Mouse (Mus musculus) embryonic facial prominence, embryonic 15.5 days (tissue): ENCODE data around the gene P4ha1. TPM values are rescaled to one million over a fixed set of nuclear protein-coding genes. Genes with fewer than 3 reads are reported as not detected.

Experiments used
- ATAC-seq: fragments of 200-750 bp; cut with Nextera tagmentation; 2 replicates; pipeline ENCODE4 v1.8.0; 2017; ENCODE audit warnings: low read depth, moderate TSS enrichment; ENCODE audit not compliant: insufficient number of reproducible peaks, low FRiP score, low TSS enrichment
- H3K27ac ChIP-seq: fragments of 300-500 bp; sonication (generic); replicated peaks from 2 replicates; pipeline ENCODE4 v1.5.1; 2015; ENCODE audit warnings: mild to moderate bottlenecking, inconsistent platforms
- H3K27me3 ChIP-seq: fragments of 300-500 bp; sonication (generic); 2 replicates; pipeline ENCODE4 v1.6.1; 2015; ENCODE audit warnings: inconsistent platforms
- H3K36me3 ChIP-seq: fragments of 300-500 bp; sonication (generic); 2 replicates; pipeline ENCODE4 v1.6.1; 2015; ENCODE audit warnings: mild to moderate bottlenecking, inconsistent platforms
- H3K4me1 ChIP-seq: fragments of 300-500 bp; sonication (generic); 2 replicates; pipeline ENCODE4 v1.6.1; 2015; ENCODE audit warnings: inconsistent platforms
- H3K4me2 ChIP-seq: fragments of 300-500 bp; sonication (generic); replicated peaks from 2 replicates; pipeline ENCODE4 v1.6.1; 2015; ENCODE audit warnings: mild to moderate bottlenecking, inconsistent platforms
- H3K4me3 ChIP-seq: fragments of 300-500 bp; sonication (generic); replicated peaks from 2 replicates; pipeline ENCODE4 v1.5.1; 2015; ENCODE audit warnings: mild to moderate bottlenecking, inconsistent platforms
- H3K9ac ChIP-seq: fragments of 300-500 bp; sonication (generic); 2 replicates; pipeline ENCODE4 v1.6.1; 2015; ENCODE audit warnings: inconsistent platforms
- H3K9me3 ChIP-seq: fragments of 300-500 bp; sonication (generic); replicated peaks from 2 replicates; pipeline ENCODE4 v1.6.1; 2016; ENCODE audit warnings: inconsistent platforms
- WGBS: fragments of 180-500 bp; shearing (Covaris S2); methylation state at CpG from one replicate; pipeline ENCODE4 v1.1.7; 2015; 5-methylcytosine and 5-hydroxymethylcytosine counted together
- polyA plus RNA-seq: library from polyadenylated mRNA; unstranded; fragments of >200 nt; fragmentation: Nextera tagmentation; extraction: Ambion mirVana; gene quantifications from 2 replicates; pipeline ENCODE4 v1.2.1, GENCODE M21; 2015

P4ha1 gene
- polyA plus RNA-seq, 1 experiment from 2014 or later = 123 TPM

- no peaks in the 10 kb centered on the region for H3K4me1 ChIP-seq
- no peak for ATAC-seq
- H3K9ac ChIP-seq = no peak overlapping the region
- no peaks in the 10 kb centered on the region for H3K27me3 ChIP-seq
- WGBS = 48% methylated on average over 1 of the region's 1 CpGs
- H3K9me3 ChIP-seq = no peaks in the 10 kb centered on the region
- H3K27ac ChIP-seq = no peak overlapping the region
- no peak overlapping the region for H3K4me2 ChIP-seq
- peaks cover 66% of the 10 kb centered on the region for H3K36me3 ChIP-seq
- no peak overlapping the region for H3K4me3 ChIP-seq
Measured at GRCm38 (mm10) chr10:59353065-59353464, 30.0 kb downstream of the P4ha1 start.

GRCm38 (mm10) chr10:59354120-59354519 is 31.0 kb downstream of the P4ha1 start:
- ATAC-seq = no peak

GRCm38 (mm10) chr10:59355020-59355419 is 31.9 kb downstream of the P4ha1 start:
- Histone ChIP-seq H3K4me3 (no peak overlapping the region), H3K4me1 (no peaks in the 10 kb centered on the region), H3K27me3 (no peaks in the 10 kb centered on the region), H3K36me3 (peaks cover 57% of the 10 kb centered on the region), H3K9ac (no peak overlapping the region), H3K27ac (no peak overlapping the region), H3K4me2 (no peak overlapping the region), H3K9me3 (no peaks in the 10 kb centered on the region)
- WGBS = 91% methylated on average over 8 of the region's 8 CpGs
- no peak for ATAC-seq

More at GRCm38 (mm10) chr10:59354120-59354519, 31.0 kb downstream of the P4ha1 start:
- no peak overlapping the region for H3K4me2 ChIP-seq
- H3K36me3 ChIP-seq = peaks cover 56% of the 10 kb centered on the region
- WGBS = 89% methylated on average over 12 of the region's 12 CpGs
- H3K4me1 ChIP-seq = no peaks in the 10 kb centered on the region
- H3K4me3 ChIP-seq = no peak overlapping the region
- H3K9ac ChIP-seq = no peak overlapping the region
- H3K27ac ChIP-seq = no peak overlapping the region
- no peaks in the 10 kb centered on the region for H3K9me3 ChIP-seq
- no peaks in the 10 kb centered on the region for H3K27me3 ChIP-seq

- no peaks in the 10 kb centered on the region for H3K27me3 ChIP-seq
- H3K36me3 ChIP-seq = peaks cover 57% of the 10 kb centered on the region
- ATAC-seq = no peak
- no peak overlapping the region for H3K9ac ChIP-seq
- H3K4me2 ChIP-seq = no peak overlapping the region
- WGBS = 88% methylated on average over 4 of the region's 4 CpGs
- no peaks in the 10 kb centered on the region for H3K4me1 ChIP-seq
- H3K9me3 ChIP-seq = no peaks in the 10 kb centered on the region
- no peak overlapping the region for H3K27ac ChIP-seq
- no peak overlapping the region for H3K4me3 ChIP-seq
Measured at GRCm38 (mm10) chr10:59358744-59359143, 35.6 kb downstream of the P4ha1 start.

- no peaks in the 10 kb centered on the region for H3K27me3 ChIP-seq
- no peaks in the 10 kb centered on the region for H3K4me1 ChIP-seq
- no peaks in the 10 kb centered on the region for H3K9me3 ChIP-seq
- peaks cover 75% of the 10 kb centered on the region for H3K36me3 ChIP-seq
- H3K27ac ChIP-seq = no peak overlapping the region
- H3K4me2 ChIP-seq = no peak overlapping the region
- 86% methylated on average over 2 of the region's 2 CpGs for WGBS
- no peak overlapping the region for H3K4me3 ChIP-seq
- H3K9ac ChIP-seq = no peak overlapping the region
- no peak for ATAC-seq
Measured at GRCm38 (mm10) chr10:59363208-59363607, 40.1 kb downstream of the P4ha1 start.

- Histone ChIP-seq H3K36me3 (peaks cover 85% of the 10 kb centered on the region), H3K4me3 (no peak overlapping the region), H3K4me1 (no peaks in the 10 kb centered on the region), H3K27me3 (no peaks in the 10 kb centered on the region), H3K4me2 (no peak overlapping the region), H3K27ac (no peak overlapping the region), H3K9ac (no peak overlapping the region), H3K9me3 (no peaks in the 10 kb centered on the region)
- 92% methylated on average over 3 of the region's 3 CpGs for WGBS
- no peak for ATAC-seq
Measured at GRCm38 (mm10) chr10:59364551-59364950, 41.5 kb downstream of the P4ha1 start.

- ATAC-seq = no peak
- Histone ChIP-seq H3K4me2 (no peak overlapping the region), H3K27ac (no peak overlapping the region), H3K4me3 (no peak overlapping the region), H3K27me3 (no peaks in the 10 kb centered on the region), H3K9ac (no peak overlapping the region), H3K36me3 (peaks cover 90% of the 10 kb centered on the region), H3K9me3 (no peaks in the 10 kb centered on the region), H3K4me1 (no peaks in the 10 kb centered on the region)
- 84% methylated on average over 5 of the region's 5 CpGs for WGBS
Measured at GRCm38 (mm10) chr10:59365804-59366589, 42.9 kb downstream of the P4ha1 start.

GRCm38 (mm10) chr10:59366746-59367145 is 43.6 kb downstream of the P4ha1 start:
- Histone ChIP-seq H3K27ac (no peak overlapping the region), H3K27me3 (no peaks in the 10 kb centered on the region), H3K9ac (no peak overlapping the region), H3K9me3 (no peaks in the 10 kb centered on the region), H3K36me3 (peaks cover 93% of the 10 kb centered on the region), H3K4me1 (no peaks in the 10 kb centered on the region), H3K4me2 (no peak overlapping the region), H3K4me3 (no peak overlapping the region)
- 96% methylated on average over 4 of the region's 4 CpGs for WGBS
- no peak for ATAC-seq

GRCm38 (mm10) chr10:59367206-59367605 is 44.1 kb downstream of the P4ha1 start:
- no peaks in the 10 kb centered on the region for H3K27me3 ChIP-seq
- 78% methylated on average over 4 of the region's 4 CpGs for WGBS

GRCm38 (mm10) chr10:59368729-59369128 is 45.6 kb downstream of the P4ha1 start:
- H3K27ac ChIP-seq = no peak overlapping the region
- WGBS = 85% methylated on average over 8 of the region's 8 CpGs
- no peak for ATAC-seq
- H3K4me2 ChIP-seq = no peak overlapping the region
- H3K9ac ChIP-seq = no peak overlapping the region
- no peaks in the 10 kb centered on the region for H3K27me3 ChIP-seq
- H3K4me3 ChIP-seq = no peak overlapping the region
- no peaks in the 10 kb centered on the region for H3K4me1 ChIP-seq
- H3K9me3 ChIP-seq = no peaks in the 10 kb centered on the region
- H3K36me3 ChIP-seq = peaks cover 87% of the 10 kb centered on the region

More at GRCm38 (mm10) chr10:59367206-59367605, 44.1 kb downstream of the P4ha1 start:
- no peak overlapping the region for H3K4me3 ChIP-seq
- no peaks in the 10 kb centered on the region for H3K9me3 ChIP-seq
- H3K4me1 ChIP-seq = no peaks in the 10 kb centered on the region
- H3K4me2 ChIP-seq = no peak overlapping the region
- no peak overlapping the region for H3K9ac ChIP-seq
- ATAC-seq = no peak
- H3K36me3 ChIP-seq = peaks cover 89% of the 10 kb centered on the region
- 0 out of 2 replicates have a peak overlapping the region, but pooled peaks have one; percentile 7 for H3K27ac ChIP-seq

GRCm38 (mm10) chr10:59369426-59369825 is 46.3 kb downstream of the P4ha1 start:
- no peak for ATAC-seq
- no peaks in the 10 kb centered on the region for H3K27me3 ChIP-seq
- no peaks in the 10 kb centered on the region for H3K4me1 ChIP-seq
- 88% methylated on average over 9 of the region's 9 CpGs for WGBS
- H3K36me3 ChIP-seq = peaks cover 86% of the 10 kb centered on the region
- H3K4me3 ChIP-seq = no peak overlapping the region
- no peak overlapping the region for H3K9ac ChIP-seq
- no peak overlapping the region for H3K27ac ChIP-seq
- no peaks in the 10 kb centered on the region for H3K9me3 ChIP-seq
- no peak overlapping the region for H3K4me2 ChIP-seq

GRCm38 (mm10) chr10:59377906-59378305 is 54.8 kb downstream of the P4ha1 start:
- H3K9me3 ChIP-seq = no peaks in the 10 kb centered on the region
- 72% methylated on average over 10 of the region's 10 CpGs for WGBS
- peaks cover 14% of the 10 kb centered on the region for H3K36me3 ChIP-seq
- no peaks in the 10 kb centered on the region for H3K27me3 ChIP-seq
- no peak overlapping the region for H3K4me2 ChIP-seq
- ATAC-seq = no peak
- no peak overlapping the region; the same call in 1 of the 2 replicates for H3K27ac ChIP-seq
- H3K4me1 ChIP-seq = no peaks in the 10 kb centered on the region
- no peak overlapping the region for H3K4me3 ChIP-seq
- no peak overlapping the region for H3K9ac ChIP-seq
